Mouse (Mus musculus) layer of hippocampus, postnatal 10 days (tissue): ENCODE data around the gene Nolc1. TPM values are rescaled to one million over a fixed set of nuclear protein-coding genes. Genes with fewer than 3 reads are reported as not detected.
"Not testable (repeated sequence)": the region's sequence is repeated elsewhere in the genome, so short reads cannot be mapped to it uniquely, and the experiment has no call there.

Experiments
- DNase-seq, 2 experiments: peaks; one replicate each; pipeline ENCODE4 v3.0.0; 2021; ENCODE audit warnings: low spot score in 2 of 2
- total RNA-seq, 2 experiments: library from RNA; stranded (reverse); gene quantifications; 2 replicates each; pipeline ENCODE4 v1.2.3; 2021

Gene Nolc1
- total RNA-seq, 2 experiments from 2014 or later = 41.2 to 45.6 TPM

GRCm38 (mm10) chr19:46086337-46086736 is 10.7 kb downstream of the Nolc1 start:
- DNase-seq = peak; percentile 66 to 71

DNA sequence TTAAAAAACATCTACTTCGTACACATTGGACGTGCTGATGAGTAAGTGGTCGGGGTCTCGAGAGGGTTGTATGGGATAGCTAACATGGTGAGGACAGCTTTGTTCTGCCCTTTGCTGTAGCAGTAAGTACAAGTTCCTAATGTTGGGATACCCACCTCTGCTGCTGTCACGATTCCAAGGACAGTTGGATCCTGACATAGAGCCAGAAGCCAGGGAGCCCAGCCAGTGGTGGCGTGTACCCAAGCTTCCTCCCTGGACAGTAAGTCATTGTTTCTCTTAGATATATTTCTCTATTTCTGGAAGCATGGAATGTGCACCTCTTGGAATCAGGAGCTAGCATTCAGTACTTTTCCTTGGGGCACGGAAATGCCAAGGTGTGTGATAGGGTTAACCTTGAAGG is 12.2 kb downstream of the Nolc1 start:
- DNase-seq = peak; percentile 26 to 39

GRCm38 (mm10) chr19:46091641-46092040 is 16.0 kb downstream of the Nolc1 start:
- no peak for DNase-seq

- DNase-seq = no peak
Observed at GRCm38 (mm10) chr19:46094144-46094543, 18.5 kb downstream of the Nolc1 start.

DNA sequence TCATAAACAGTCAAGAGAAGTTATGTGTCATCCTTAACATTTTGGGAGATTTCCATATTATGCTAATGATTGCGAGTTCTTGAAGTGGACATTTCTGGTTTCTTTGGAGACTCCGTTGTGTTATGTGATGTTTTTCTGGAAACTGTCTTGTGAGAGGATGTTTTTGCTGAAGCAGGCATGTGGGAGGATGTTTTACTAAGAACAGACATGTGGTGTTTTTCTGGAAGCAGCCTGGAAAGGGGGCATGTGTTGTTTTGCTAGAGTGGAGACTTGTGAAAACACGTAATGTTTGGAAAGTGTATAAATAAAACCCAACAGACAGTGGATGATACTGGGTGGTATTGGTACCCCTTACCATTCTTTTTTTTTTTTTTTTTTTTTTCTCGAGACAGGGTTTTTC is 19.6 kb downstream of the Nolc1 start:
- DNase-seq = no peak

GRCm38 (mm10) chr19:46096396-46096795 is 20.7 kb downstream of the Nolc1 start:
- DNase-seq = no peak

DNA sequence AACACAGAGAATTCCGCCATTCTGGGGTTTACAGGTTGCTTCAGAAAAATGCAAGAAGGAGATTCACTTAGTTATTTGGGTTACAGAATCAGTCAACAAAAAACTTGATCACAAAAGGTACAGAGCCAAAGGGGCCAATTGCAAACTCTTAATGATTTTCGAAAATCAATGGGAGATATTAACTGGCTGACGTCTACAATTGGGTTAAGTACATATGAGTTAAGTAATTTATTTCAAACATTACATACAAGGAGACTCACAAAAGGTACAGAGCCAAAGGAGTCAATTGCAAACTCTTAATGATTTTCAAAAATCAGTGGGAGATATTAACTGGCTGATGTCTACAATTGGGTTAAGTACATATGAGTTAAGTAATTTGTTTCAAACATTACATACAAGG is 23.9 kb downstream of the Nolc1 start:
- no peak for DNase-seq

GRCm38 (mm10) chr19:46103437-46104186 is 27.9 kb downstream of the Nolc1 start:
- DNase-seq = no peak

DNA sequence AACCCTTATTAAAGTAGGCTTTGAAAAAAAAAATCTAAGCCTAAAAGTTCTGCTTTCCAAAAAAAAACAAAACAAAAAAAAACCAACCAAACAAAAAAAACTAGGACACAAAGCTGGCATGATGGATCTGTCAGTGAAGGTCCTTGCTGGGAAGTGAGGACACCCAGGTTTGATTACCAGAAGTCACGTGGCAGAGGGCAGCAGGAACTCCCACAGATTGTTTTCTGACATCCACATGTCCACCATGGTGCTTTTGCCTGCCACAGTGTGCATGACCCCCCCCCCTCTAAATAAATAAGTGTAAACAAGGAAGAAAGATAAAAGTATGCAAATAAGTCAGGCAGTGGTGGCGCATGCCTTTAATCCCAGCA is 28.5 kb downstream of the Nolc1 start:
- DNase-seq = no peak

DNA sequence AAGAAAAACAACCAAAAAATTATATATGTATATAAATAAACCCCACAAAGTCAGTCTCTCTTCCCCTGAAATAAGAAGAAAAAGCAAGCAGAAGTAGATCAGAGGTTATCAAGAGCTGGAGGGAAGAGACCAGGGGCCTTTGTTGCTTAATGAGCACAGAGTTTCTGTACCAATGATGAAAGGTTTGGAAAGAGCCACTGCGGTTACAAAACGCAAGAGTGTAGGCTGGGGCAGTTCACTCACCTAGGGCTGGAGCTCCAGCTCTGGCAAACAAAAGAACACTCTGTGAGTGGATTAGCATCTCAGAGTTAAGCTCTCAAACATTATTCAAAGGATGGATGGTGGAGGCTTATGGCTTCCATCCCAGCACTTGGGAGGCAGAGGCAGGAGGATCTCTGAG is 34.6 kb downstream of the Nolc1 start:
- DNase-seq = no peak

DNA sequence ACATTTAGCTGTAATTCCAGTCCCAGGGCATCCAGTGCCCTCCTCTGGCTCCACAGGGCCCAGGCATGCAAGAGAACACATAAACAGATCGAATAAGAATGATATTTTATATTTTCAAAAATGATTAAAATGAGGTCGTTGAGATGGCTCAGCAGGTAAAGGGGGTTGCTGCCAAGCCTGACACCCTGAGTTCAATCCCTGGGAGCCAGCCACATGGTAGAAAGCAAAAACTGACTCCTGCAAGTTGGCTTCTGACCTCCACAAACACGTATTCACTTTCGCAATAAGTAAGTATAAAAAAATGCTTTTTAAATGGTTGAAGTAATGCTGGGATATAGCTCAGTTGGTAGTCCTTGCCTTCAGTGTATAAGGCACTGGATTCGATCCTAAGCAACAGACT is 35.1 kb downstream of the Nolc1 start:
- no peak for DNase-seq

DNA sequence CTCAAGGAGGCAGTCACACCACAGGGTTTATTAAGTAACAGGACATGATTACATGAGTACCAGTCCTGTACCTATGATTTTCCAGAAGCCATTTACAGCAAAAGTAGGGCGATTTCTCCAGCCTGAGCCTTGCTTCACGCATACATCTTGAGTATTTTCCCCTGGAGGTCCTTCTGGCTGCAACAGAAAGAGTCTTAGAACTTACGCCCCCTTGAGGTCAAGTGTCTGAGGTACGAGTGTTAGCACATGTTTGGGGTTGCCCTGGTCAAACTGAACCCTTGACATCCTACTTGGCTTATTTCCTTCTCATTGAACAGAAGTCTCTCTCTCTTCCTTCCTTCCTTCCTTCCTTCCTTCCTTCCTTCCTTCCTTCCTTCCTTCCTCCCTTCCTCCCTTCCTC is 39.0 kb downstream of the Nolc1 start:
- no peak for DNase-seq

DNA sequence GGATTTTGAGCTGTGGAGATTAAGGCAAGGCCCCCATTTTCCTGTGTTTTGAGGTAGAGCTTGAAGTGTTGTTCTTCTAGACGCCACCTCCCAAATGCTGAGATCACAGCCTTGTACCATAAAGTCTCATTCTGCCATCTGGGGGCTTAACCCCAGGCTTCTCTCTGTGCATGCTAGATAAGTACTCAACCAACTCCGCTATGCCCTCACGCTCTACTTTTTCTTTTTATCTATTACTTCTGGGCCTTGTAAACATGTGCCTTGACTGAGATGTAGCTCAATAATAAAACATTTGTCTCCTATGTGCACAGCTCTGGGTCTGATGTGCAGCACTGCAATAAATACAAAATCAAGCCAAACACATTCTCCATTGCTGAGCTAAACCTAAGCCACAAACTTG is 43.8 kb downstream of the Nolc1 start:
- DNase-seq = no peak

- no peak for DNase-seq
Observed at GRCm38 (mm10) chr19:46120872-46121271, 45.2 kb downstream of the Nolc1 start.

- DNase-seq = no peak
Observed at GRCm38 (mm10) chr19:46123876-46124275, 48.2 kb downstream of the Nolc1 start.

- DNase-seq = no peak
Observed at GRCm38 (mm10) chr19:46124651-46125050, 49.0 kb downstream of the Nolc1 start.

GRCm38 (mm10) chr19:46126301-46126700 is 50.6 kb downstream of the Nolc1 start:
- no peak for DNase-seq

GRCm38 (mm10) chr19:46129737-46130136 is 54.1 kb downstream of the Nolc1 start:
- DNase-seq = not testable (repeated sequence)

DNA sequence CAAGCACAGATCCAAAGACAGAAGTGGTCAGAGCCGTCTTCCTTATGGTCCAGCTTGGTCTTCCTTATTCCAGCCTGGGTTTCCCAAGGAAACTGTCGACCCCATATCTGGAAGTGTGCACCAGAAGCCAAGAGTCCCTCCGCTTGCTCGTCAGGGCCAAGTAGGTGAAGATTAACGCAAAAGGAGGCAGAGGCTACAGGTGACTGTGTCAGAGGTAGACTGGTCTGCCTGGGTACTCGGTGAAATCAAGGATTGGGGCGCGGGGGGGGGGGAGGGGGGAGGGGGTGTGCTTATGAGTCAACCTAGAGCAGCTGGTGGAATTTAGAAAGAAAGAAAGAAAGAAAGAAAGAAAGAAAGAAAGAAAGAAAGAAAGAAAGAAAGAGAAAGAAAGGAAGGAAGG is 55.6 kb downstream of the Nolc1 start:
- DNase-seq = no peak

DNA sequence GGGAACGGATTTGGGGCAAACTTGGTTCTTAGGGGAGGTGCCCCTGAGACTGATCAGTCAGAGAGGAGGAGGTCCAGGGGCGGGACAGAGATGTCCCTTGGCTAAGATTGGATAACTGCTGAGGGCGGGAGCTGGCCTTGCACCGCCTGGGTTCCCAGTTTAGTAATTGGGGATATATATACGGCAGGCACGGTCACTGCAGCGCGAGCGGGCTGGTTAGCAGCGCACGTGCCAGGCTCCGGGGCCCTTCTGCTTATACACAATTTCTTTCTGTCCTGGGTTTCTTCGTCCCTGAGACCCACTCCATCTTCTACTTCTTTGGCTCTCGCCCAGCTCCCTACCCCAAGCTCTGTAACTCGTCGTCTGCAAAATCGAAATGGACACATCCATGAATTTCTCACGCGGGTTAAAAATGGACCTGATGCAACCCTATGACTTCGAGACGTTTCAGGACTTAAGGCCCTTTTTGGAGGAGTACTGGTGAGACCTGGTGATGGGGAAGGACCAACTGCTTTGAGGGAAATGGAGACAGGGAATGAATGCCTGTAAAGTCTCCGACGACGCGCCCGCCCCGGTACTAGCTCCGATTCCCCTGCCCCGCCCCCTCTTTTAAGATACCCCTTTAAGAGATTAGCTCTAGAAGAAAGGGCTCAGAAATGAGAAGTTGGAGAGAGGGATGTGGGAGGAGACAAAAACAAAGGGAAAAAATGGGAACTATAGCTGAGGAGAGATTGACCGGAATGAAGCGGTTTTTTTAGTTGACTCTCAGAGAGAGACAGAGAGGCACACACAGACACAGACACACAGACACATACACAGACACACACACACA is 56.2 kb downstream of the Nolc1 start, which contains the start of gene Elovl3:
TSS of gene Elovl3 (plus strand) at position 204 of the 832 bp plus-strand sequence.
- DNase-seq = no peak

DNA sequence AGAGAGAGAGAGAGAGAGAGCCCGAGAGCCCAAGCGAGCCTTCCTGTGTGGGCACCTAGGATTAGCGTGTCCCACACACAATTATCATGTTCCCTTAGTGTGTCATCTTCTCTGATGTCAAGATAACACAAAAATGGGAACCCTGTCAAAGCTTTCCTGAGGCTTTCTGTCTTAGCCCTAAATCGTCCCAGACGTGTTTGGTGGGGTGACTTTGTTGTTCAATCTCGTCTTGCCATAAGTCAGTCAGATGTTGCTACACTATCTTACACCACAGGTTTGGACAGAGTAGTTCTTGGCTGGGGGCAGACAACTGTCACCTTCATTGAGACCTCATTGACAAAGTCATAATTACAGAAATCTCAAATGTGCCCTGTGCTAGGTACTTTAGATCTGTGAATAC is 56.9 kb downstream of the Nolc1 start:
- no peak for DNase-seq
